Mouse (Mus musculus): ENCODE data around the gene Hpcal4.

Hpcal4 gene

DNA sequence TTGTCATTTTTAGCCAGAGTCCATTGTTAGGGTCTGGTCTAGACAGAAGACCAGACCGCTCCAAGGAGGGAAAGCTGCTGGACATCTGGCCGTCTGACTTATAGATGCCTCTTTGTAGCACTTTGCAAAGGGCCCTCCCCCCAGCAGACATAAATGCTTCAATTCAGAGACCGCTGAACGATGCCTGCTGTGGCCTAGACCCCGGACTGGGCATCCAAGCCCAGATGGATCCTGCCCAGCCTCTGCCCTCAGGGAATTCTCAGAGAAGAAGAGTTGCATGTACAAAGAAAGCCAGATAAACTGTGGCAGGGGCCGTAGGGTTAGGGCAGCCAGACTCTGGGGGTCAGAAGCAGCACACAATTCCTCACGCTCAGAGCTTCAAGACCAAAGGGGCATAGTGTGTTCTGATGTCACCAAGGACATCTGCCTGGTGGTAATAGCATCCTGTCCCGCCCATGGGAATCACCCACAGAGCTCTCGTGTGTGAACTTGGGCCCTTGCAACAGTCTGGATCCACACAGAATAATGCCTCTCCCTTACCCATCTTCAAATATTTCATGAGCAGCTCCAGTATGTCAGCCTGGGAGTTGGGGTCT is 52.9 kb downstream of the Hpcal4 start:
- in situ Hi-C loops (cut with MboI; ENCODE audit: unreplicated experiment in 2 of 2) = loop anchor here (10.0 to 25.0 kb wide), 5 partner anchors 381 to 1901 kb away; partner anchors contain the start of genes Zc3h12a (in 2 of the 2), Fhl3 (in 1 of the 2) and Sf3a3 (in 1 of the 2)

- in situ Hi-C loops (cut with MboI; ENCODE audit: unreplicated experiment in 2 of 2) = loop anchor here (10.0 to 25.0 kb wide), 5 partner anchors 382 to 1901 kb away; partner anchors contain the start of genes Zc3h12a (in 2 of the 2), Fhl3 (in 1 of the 2) and Sf3a3 (in 1 of the 2)
Measured at GRCm38 (mm10) chr4:123236431-123237031, 53.5 kb downstream of the Hpcal4 start.

GRCm38 (mm10) chr4:123237386-123238266 is 54.6 kb downstream of the Hpcal4 start:
- in situ Hi-C loops (cut with MboI; ENCODE audit: unreplicated experiment in 2 of 2) = loop anchor here (10.0 to 25.0 kb wide), 5 partner anchors 383 to 1900 kb away; partner anchors contain the start of genes Zc3h12a (in 2 of the 2), Fhl3 (in 1 of the 2) and Sf3a3 (in 1 of the 2)

GRCm38 (mm10) chr4:123239361-123240203 is 56.6 kb downstream of the Hpcal4 start:
- in situ Hi-C loops (cut with MboI; ENCODE audit: unreplicated experiment in 2 of 2) = loop anchor here (10.0 to 25.0 kb wide), 5 partner anchors 385 to 1898 kb away; partner anchors contain the start of genes Zc3h12a (in 2 of the 2), Fhl3 (in 1 of the 2) and Sf3a3 (in 1 of the 2)
